Mouse (Mus musculus) lung, embryonic 16.5 days (tissue): ENCODE measurements around the gene Fuom. TPM values are rescaled to one million over a fixed set of nuclear protein-coding genes. Genes with fewer than 3 reads are reported as not detected.
A peak's percentile ranks its signal among the peaks of the same experiment; 100 is the strongest.

Experiments
- ATAC-seq: fragments of 200-750 bp; cut with Nextera tagmentation; 2 replicates; pipeline ENCODE4 v1.8.0; 2017; ENCODE audit warnings: low read depth, mild to moderate bottlenecking, moderate library complexity
- H3K27ac ChIP-seq: fragments of 300-500 bp; sonication (generic); 2 replicates; pipeline ENCODE4 v1.5.1; 2014; ENCODE audit warnings: mild to moderate bottlenecking, control low read depth, low read length
- H3K27me3 ChIP-seq: fragments of 300-500 bp; sonication (generic); 2 replicates; pipeline ENCODE4 v1.6.1; 2014; ENCODE audit warnings: low read depth, low read length, mixed read lengths; ENCODE audit not compliant: control insufficient read depth, insufficient read depth
- H3K36me3 ChIP-seq: fragments of 300-500 bp; sonication (generic); 2 replicates; pipeline ENCODE4 v1.6.1; 2014; ENCODE audit warnings: low read length; ENCODE audit not compliant: control insufficient read depth, insufficient read depth
- H3K4me1 ChIP-seq: fragments of 300-500 bp; sonication (generic); replicated peaks from 2 replicates; pipeline ENCODE4 v1.6.1; 2014; ENCODE audit warnings: low read length, mixed read lengths; ENCODE audit not compliant: control insufficient read depth, insufficient read depth
- H3K4me2 ChIP-seq: fragments of 300-500 bp; sonication (generic); 2 replicates; pipeline ENCODE4 v1.6.1; 2014; ENCODE audit warnings: low read depth, low read length, control low read depth
- H3K4me3 ChIP-seq: fragments of 300-500 bp; sonication (generic); 2 replicates; pipeline ENCODE4 v1.5.1; 2014; ENCODE audit warnings: mild to moderate bottlenecking, low read length, control low read depth
- H3K9ac ChIP-seq: fragments of 300-500 bp; sonication (generic); 2 replicates; pipeline ENCODE4 v1.6.1; 2014; ENCODE audit warnings: low read length, control low read depth
- H3K9me3 ChIP-seq: fragments of 300-500 bp; sonication (generic); 2 replicates; pipeline ENCODE4 v1.6.1; 2016; ENCODE audit warnings: low read length; ENCODE audit not compliant: control insufficient read depth
- WGBS: fragments of 180-500 bp; shearing (Covaris S2); extraction: QIAGEN DNeasy Blood & Tissue Kit; methylation state at CpG from one replicate; pipeline ENCODE4 v1.1.7; 2014; 5-methylcytosine and 5-hydroxymethylcytosine counted together
- polyA plus RNA-seq: library from polyadenylated mRNA; unstranded; fragments of >200 nt; fragmentation: Nextera tagmentation; extraction: Ambion mirVana; gene quantifications from 2 replicates; pipeline ENCODE4 v1.2.1, GENCODE M21; 2015

Fuom gene
- polyA plus RNA-seq, 1 experiment from 2014 or later: 21.4 TPM

GRCm38 (mm10) chr7:140062307-140062706 is 39.9 kb downstream of the Fuom start:
- H3K27ac ChIP-seq: no peak overlapping the region
- no peak overlapping the region for H3K4me2 ChIP-seq
- H3K9me3 ChIP-seq: no peaks in the 10 kb centered on the region
- 17% methylated on average over 11 of the region's 11 CpGs for WGBS
- H3K36me3 ChIP-seq: no peaks in the 10 kb centered on the region
- no peak overlapping the region for H3K9ac ChIP-seq
- no peak for ATAC-seq
- no peak overlapping the region for H3K4me3 ChIP-seq
- H3K27me3 ChIP-seq: peaks cover 64% of the 10 kb centered on the region
- peaks cover 11% of the 10 kb centered on the region for H3K4me1 ChIP-seq

GRCm38 (mm10) chr7:140061832-140062130 is 40.5 kb downstream of the Fuom start:
- H3K4me2 ChIP-seq: peak overlapping the region; percentile 59
- peaks cover 69% of the 10 kb centered on the region for H3K27me3 ChIP-seq
- peaks cover 11% of the 10 kb centered on the region for H3K4me1 ChIP-seq
- H3K9ac ChIP-seq: no peak overlapping the region
- no peaks in the 10 kb centered on the region for H3K9me3 ChIP-seq
- H3K36me3 ChIP-seq: no peaks in the 10 kb centered on the region
- 3% methylated on average over 6 of the region's 6 CpGs for WGBS
- no peak overlapping the region for H3K4me3 ChIP-seq
- H3K27ac ChIP-seq: no peak overlapping the region
- no peak for ATAC-seq

DNA sequence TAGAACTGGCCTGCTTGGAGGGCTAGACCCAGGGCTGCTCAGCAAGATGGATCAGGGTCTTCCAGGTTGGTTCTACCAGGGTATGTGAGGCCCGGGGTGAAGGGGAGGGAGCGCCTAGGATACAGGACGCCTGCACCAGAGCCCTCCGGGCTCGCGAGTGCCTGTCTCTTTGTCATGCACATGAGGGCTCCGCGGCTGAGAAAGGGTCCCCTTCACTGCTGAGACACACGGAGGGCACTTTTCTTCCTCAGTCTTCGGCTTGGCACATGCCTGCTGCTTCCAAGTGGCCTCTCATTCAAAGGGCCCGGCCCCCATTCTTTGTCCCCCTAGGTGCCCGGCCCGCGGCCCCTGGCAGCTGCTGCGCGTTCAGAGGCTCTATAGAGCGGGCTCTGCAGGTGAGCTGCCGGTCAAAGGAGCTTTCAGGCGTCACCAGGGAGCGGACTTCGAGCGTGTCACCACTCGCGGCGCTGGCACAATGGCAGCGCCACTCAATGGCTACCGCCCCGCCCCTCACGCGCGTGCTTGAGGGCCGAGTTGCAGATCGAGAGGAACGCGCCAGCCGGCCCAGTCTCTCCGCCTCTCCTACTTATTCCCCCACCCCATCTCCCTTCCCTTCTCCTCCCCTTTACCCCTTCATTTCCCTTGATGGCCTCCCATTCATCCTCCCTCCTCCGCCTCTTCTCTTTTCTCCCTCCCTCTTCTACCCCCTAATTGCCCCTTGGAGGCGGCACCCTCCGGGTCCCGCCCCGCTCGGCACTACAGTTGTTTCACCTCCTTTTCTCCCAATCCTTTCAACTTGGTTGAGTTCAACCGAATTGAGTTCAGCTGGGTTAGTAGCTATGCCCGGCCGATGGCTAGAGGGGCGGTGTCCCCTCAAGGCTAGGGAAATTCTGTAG is 41.1 kb downstream of the Fuom start:
- peak; percentile 51 for ATAC-seq
- Histone ChIP-seq H3K36me3 (no peaks in the 10 kb centered on the region), H3K4me2 (peak overlapping the region; percentile 59), H3K9me3 (no peaks in the 10 kb centered on the region), H3K4me1 (peaks cover 11% of the 10 kb centered on the region), H3K27me3 (peaks cover 75% of the 10 kb centered on the region), H3K9ac (no peak overlapping the region), H3K27ac (no peak overlapping the region), H3K4me3 (peak overlapping the region; percentile 39)
- 2% methylated on average over 47 of the region's 47 CpGs for WGBS

- Histone ChIP-seq H3K4me1 (peaks cover 11% of the 10 kb centered on the region), H3K9me3 (no peaks in the 10 kb centered on the region), H3K27me3 (peaks cover 84% of the 10 kb centered on the region), H3K27ac (no peak overlapping the region), H3K9ac (no peak overlapping the region), H3K4me2 (no peak overlapping the region), H3K4me3 (no peak overlapping the region), H3K36me3 (no peaks in the 10 kb centered on the region)
- no peak for ATAC-seq
- 40% methylated on average over 4 of the region's 4 CpGs for WGBS
These were observed 42.6 kb downstream of the Fuom start for GRCm38 (mm10) chr7:140059601-140060000.

GRCm38 (mm10) chr7:140058528-140058927 is 43.7 kb downstream of the Fuom start:
- no peak overlapping the region; the same call in 1 of the 2 replicates for H3K9ac ChIP-seq

DNA sequence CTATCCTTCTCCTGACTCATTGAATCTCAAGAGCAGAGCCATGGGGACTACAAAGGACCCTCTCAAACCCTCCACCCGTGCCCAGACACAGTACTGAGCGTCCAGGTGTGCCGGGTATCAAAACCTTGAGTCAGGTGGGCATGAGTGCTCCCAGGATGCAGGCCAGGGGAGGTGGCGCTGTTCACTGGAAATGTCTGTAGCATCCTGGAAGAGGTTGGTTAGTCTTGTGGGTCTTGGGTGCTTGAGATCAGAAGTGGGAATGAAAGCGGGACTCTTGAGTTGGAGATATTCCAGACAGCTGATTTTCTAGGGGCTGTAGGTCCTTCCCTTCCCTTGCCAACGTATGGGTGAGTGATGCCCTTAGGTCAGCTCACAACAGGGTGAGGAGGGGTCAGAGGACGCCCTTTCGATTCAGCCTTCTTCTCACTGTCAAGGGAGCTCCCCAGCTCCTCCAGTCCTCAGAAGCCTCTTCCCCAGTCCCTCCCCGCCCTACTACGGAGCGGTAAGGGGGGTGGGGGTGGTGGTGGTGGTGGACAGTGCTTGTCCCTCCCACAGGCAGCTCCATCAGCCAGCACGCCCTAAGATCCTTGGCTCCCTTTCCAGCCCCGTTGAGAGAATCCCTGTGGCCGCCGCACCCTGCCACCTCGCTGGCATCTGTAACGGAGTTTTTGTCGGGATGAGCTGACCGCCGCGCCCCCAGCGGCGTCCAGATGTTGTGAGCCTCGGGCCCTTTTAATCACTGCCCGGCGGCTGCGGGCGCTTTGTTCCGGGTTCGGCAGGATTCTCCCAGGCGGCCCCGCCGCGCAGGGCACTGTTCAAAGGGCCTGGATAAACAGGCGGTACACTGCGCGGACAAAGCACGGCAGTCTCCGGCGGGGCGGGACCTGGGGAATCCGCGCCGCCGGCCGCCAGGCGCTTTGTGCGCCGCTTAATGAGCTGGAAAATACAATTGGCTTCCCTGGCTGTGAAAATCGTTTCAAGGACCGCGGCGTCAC is 44.5 kb downstream of the Fuom start:
- peak overlapping the region; percentile 49 for H3K4me3 ChIP-seq
- peak; percentile 27; the same call in 1 of the 2 replicates for ATAC-seq
- no peak overlapping the region for H3K27ac ChIP-seq
- no peaks in the 10 kb centered on the region for H3K9me3 ChIP-seq
- peaks cover 81% of the 10 kb centered on the region for H3K27me3 ChIP-seq
- H3K4me1 ChIP-seq: peaks cover 11% of the 10 kb centered on the region
- WGBS: 3% methylated on average over 53 of the region's 53 CpGs
- peak overlapping the region; percentile 61 for H3K9ac ChIP-seq
- H3K36me3 ChIP-seq: no peaks in the 10 kb centered on the region
- peak overlapping the region; percentile 76 for H3K4me2 ChIP-seq

More at GRCm38 (mm10) chr7:140058528-140058927, 43.7 kb downstream of the Fuom start:
- no peak for ATAC-seq
- Histone ChIP-seq H3K4me1 (peaks cover 11% of the 10 kb centered on the region), H3K4me2 (peak overlapping the region; percentile 76), H3K27ac (no peak overlapping the region), H3K27me3 (peaks cover 80% of the 10 kb centered on the region), H3K9me3 (no peaks in the 10 kb centered on the region), H3K36me3 (no peaks in the 10 kb centered on the region), H3K4me3 (peak overlapping the region; percentile 49)
- WGBS: 24% methylated on average over 7 of the region's 7 CpGs

- Histone ChIP-seq H3K4me1 (peaks cover 5% of the 10 kb centered on the region), H3K4me2 (no peak overlapping the region), H3K36me3 (no peaks in the 10 kb centered on the region), H3K9me3 (no peaks in the 10 kb centered on the region), H3K9ac (no peak overlapping the region), H3K27ac (no peak overlapping the region), H3K27me3 (peaks cover 75% of the 10 kb centered on the region), H3K4me3 (no peak overlapping the region)
- no peak for ATAC-seq
- WGBS: 67% methylated on average over 4 of the region's 4 CpGs
These were observed 48.1 kb downstream of the Fuom start for GRCm38 (mm10) chr7:140054124-140054523.

DNA sequence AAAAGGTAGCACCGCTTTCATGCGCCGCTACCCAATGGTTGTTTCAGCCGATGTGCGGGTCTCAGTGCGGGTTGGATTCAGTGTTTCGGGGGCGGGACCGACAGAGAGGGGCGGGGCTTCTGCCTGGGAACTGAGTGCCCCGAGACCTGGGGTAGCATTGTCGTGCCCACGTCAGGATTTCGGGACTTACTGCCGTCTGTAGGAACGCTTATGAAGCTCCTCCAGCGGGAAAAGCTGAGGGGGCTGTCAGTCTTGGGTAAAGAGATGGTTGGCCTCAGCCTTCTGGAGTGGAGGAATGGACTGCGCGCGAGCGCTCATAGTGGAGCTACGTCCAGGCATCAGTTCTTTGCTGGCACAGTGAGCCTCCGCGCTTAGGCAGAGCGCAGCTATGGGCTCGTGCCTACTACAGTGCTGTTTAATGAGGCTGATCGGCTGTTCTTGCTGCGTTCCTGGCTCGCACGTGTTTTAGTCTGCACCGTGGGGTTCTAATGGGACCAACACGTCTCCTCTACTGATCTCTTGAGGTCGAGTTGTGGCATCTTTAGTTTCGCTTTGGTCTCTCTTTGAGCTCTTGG is 53.0 kb downstream of the Fuom start:
- peak overlapping the region; percentile 43 for H3K4me3 ChIP-seq
- H3K36me3 ChIP-seq: no peaks in the 10 kb centered on the region
- no peaks in the 10 kb centered on the region for H3K9me3 ChIP-seq
- WGBS: under 1% methylated on average over 34 of the region's 34 CpGs
- no peak overlapping the region for H3K27ac ChIP-seq
- H3K9ac ChIP-seq: peak overlapping the region; percentile 29; the same call in 1 of the 2 replicates
- peaks cover 12% of the 10 kb centered on the region for H3K4me1 ChIP-seq
- peaks cover 75% of the 10 kb centered on the region for H3K27me3 ChIP-seq
- H3K4me2 ChIP-seq: peak overlapping the region; percentile 63
- peak; percentile 71 for ATAC-seq
